Mouse (Mus musculus) stomach, embryonic 16.5 days (tissue): ENCODE measurements around the gene Itpr2. TPM values are rescaled to one million over a fixed set of nuclear protein-coding genes. Genes with fewer than 3 reads are reported as not detected.

Experiments
- ATAC-seq: fragments of 200-750 bp; cut with Nextera tagmentation; 2 replicates; pipeline ENCODE4 v1.8.0; 2017; ENCODE audit warnings: moderate number of reproducible peaks, moderate TSS enrichment; ENCODE audit not compliant: insufficient read depth, low FRiP score
- H3K27ac ChIP-seq: fragments of 300-500 bp; sonication (generic); 2 replicates; pipeline ENCODE4 v1.5.1; 2014; ENCODE audit warnings: low read length
- H3K27me3 ChIP-seq: fragments of 300-500 bp; sonication (generic); 2 replicates; pipeline ENCODE4 v1.6.1; 2014; ENCODE audit warnings: low read length, control low read depth, mixed read lengths; ENCODE audit not compliant: control insufficient read depth, insufficient read depth
- H3K36me3 ChIP-seq: fragments of 300-500 bp; sonication (generic); 2 replicates; pipeline ENCODE4 v1.6.1; 2014; ENCODE audit warnings: low read length; ENCODE audit not compliant: control insufficient read depth, insufficient read depth
- H3K4me1 ChIP-seq: fragments of 300-500 bp; sonication (generic); 2 replicates; pipeline ENCODE4 v1.6.1; 2014; ENCODE audit warnings: low read length, control low read depth, mixed read lengths; ENCODE audit not compliant: control insufficient read depth, insufficient read depth
- H3K4me2 ChIP-seq: fragments of 300-500 bp; sonication (generic); 2 replicates; pipeline ENCODE4 v1.6.1; 2014; ENCODE audit warnings: low read depth, low read length, mixed read lengths
- H3K4me3 ChIP-seq: fragments of 300-500 bp; sonication (generic); replicated peaks from 2 replicates; pipeline ENCODE4 v1.5.1; 2014; ENCODE audit warnings: mild to moderate bottlenecking, low read length
- H3K9ac ChIP-seq: fragments of 300-500 bp; sonication (generic); 2 replicates; pipeline ENCODE4 v1.6.1; 2014; ENCODE audit warnings: low read length
- H3K9me3 ChIP-seq: fragments of 300-500 bp; sonication (generic); replicated peaks from 2 replicates; pipeline ENCODE4 v1.6.1; 2016; ENCODE audit warnings: low read length, control low read depth; ENCODE audit not compliant: control insufficient read depth
- WGBS: fragments of 180-500 bp; shearing (Covaris S2); extraction: QIAGEN DNeasy Blood & Tissue Kit; methylation state at CpG from one replicate; pipeline ENCODE4 v1.1.7; 2014; 5-methylcytosine and 5-hydroxymethylcytosine counted together
- polyA plus RNA-seq: library from polyadenylated mRNA; unstranded; fragments of >200 nt; fragmentation: Nextera tagmentation; extraction: Ambion mirVana; gene quantifications from 2 replicates; pipeline ENCODE4 v1.2.1, GENCODE M21; 2015

The Itpr2 gene
- polyA plus RNA-seq, 1 experiment from 2014 or later = 14.8 TPM

- H3K9ac ChIP-seq = no peak overlapping the region
- H3K9me3 ChIP-seq = no peaks in the 10 kb centered on the region
- H3K36me3 ChIP-seq = no peaks in the 10 kb centered on the region
- no peaks in the 10 kb centered on the region for H3K27me3 ChIP-seq
- no peak overlapping the region for H3K4me3 ChIP-seq
- no peak for ATAC-seq
- H3K4me2 ChIP-seq = no peak overlapping the region
- H3K27ac ChIP-seq = no peak overlapping the region
- H3K4me1 ChIP-seq = no peaks in the 10 kb centered on the region
- 81% methylated on average over 8 of the region's 8 CpGs for WGBS
These were observed 346.8 kb downstream of the Itpr2 start for GRCm38 (mm10) chr6:146155156-146155734.

DNA sequence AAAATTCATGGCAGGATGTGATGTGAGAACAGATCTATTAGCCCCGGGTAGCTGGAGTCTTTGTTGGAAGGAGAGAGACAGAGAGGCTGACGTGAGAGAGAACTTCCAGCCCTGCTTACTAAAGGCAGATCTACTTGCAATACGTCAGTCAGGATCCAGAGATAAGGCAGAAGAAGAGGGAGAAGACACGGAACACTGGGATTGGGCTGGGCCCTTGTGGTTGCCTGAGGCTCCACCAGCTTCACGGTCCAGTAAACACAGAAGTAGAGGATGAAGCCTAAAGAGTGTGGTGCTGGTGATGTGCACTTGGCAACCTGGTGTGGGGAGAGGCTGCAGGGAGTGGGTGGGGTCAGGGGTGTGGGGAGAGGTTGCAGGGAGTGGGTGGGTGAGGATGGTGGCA lies 349.2 kb downstream of the Itpr2 start:
- Histone ChIP-seq H3K27ac (no peak overlapping the region), H3K36me3 (no peaks in the 10 kb centered on the region), H3K27me3 (no peaks in the 10 kb centered on the region), H3K9me3 (no peaks in the 10 kb centered on the region), H3K4me2 (no peak overlapping the region), H3K4me3 (no peak overlapping the region), H3K9ac (no peak overlapping the region), H3K4me1 (no peaks in the 10 kb centered on the region)
- ATAC-seq = no peak
- 62% methylated on average over 5 of the region's 5 CpGs for WGBS

DNA sequence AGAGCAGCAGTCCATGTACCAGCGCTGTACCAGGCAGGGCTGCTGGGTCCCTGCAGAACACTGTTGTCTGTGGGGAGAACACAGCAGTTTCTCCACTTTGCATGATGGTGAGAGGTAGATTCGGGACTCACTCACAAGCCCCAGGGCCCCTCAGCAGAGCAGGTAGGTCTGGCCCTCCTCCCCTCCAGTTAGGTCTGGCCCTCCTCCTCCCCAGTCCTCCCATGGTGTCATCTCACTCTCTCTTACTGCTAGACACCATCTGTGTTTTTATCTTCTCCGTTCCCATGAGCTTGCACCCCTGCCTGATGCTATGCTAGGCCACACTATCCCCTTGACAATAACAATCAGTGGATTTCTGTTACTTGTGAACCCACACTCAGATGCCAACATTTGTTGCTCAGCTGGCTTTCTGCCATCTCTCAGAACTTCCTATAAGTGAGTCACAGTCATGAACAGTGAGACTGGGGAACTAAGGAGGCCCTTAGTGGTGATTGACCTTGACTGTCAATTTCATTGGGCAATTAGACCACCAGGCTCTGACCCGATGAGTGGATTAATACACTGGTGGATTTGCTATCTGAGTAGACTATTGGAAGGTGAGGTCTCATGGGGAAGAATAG lies 360.9 kb downstream of the Itpr2 start:
- 87% methylated on average over 4 of the region's 4 CpGs for WGBS
- Histone ChIP-seq H3K9me3 (peaks cover 2% of the 10 kb centered on the region; the same call in 1 of the 2 replicates), H3K4me2 (no peak overlapping the region), H3K27me3 (no peaks in the 10 kb centered on the region), H3K27ac (no peak overlapping the region), H3K4me3 (no peak overlapping the region), H3K4me1 (no peaks in the 10 kb centered on the region), H3K9ac (no peak overlapping the region), H3K36me3 (peaks cover 2% of the 10 kb centered on the region; the same call in 1 of the 2 replicates)
- ATAC-seq = no peak

- 84% methylated on average over 6 of the region's 6 CpGs for WGBS
- Histone ChIP-seq H3K36me3 (no peaks in the 10 kb centered on the region), H3K9ac (no peak overlapping the region), H3K4me1 (no peaks in the 10 kb centered on the region), H3K27me3 (no peaks in the 10 kb centered on the region), H3K9me3 (no peaks in the 10 kb centered on the region), H3K4me2 (no peak overlapping the region), H3K4me3 (no peak overlapping the region), H3K27ac (no peak overlapping the region)
- ATAC-seq = no peak
These were observed 361.9 kb downstream of the Itpr2 start for GRCm38 (mm10) chr6:146140171-146140570.

GRCm38 (mm10) chr6:146136646-146137045 lies 365.4 kb downstream of the Itpr2 start:
- Histone ChIP-seq H3K4me1 (no peaks in the 10 kb centered on the region), H3K27me3 (no peaks in the 10 kb centered on the region), H3K4me3 (no peak overlapping the region), H3K9ac (no peak overlapping the region), H3K36me3 (no peaks in the 10 kb centered on the region), H3K27ac (no peak overlapping the region), H3K4me2 (no peak overlapping the region), H3K9me3 (no peaks in the 10 kb centered on the region)
- 56% methylated on average over 4 of the region's 4 CpGs for WGBS
- no peak for ATAC-seq

- H3K27me3 ChIP-seq = no peaks in the 10 kb centered on the region
- H3K9ac ChIP-seq = no peak overlapping the region
- WGBS = 47% methylated on average over 7 of the region's 7 CpGs
- H3K4me3 ChIP-seq = no peak overlapping the region
- H3K27ac ChIP-seq = no peak overlapping the region
- no peaks in the 10 kb centered on the region for H3K9me3 ChIP-seq
- H3K4me2 ChIP-seq = no peak overlapping the region
- no peaks in the 10 kb centered on the region for H3K4me1 ChIP-seq
- no peaks in the 10 kb centered on the region for H3K36me3 ChIP-seq
- ATAC-seq = no peak
These were observed 365.8 kb downstream of the Itpr2 start for GRCm38 (mm10) chr6:146136244-146136643.

DNA sequence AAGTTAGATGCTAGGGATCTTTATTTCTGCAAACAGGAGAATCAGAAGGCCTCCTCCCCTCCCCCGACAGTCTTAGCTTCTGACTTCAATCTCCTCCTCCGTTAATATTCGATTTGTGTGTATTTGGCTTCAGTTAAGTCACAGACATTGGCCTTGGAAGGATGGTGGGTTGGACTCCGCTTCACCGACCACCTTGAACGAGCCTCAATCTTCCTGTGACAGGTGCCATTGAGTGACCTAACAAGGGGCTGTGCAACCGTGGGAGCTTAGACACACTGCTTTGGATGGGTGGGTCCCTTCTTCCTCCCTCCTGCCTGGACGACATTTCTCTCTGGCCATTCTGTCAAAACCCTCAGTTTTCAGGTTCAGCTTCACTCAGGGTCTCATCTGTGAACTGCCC lies 366.7 kb downstream of the Itpr2 start:
- H3K4me3 ChIP-seq = no peak overlapping the region
- no peak overlapping the region for H3K9ac ChIP-seq
- no peaks in the 10 kb centered on the region for H3K27me3 ChIP-seq
- no peaks in the 10 kb centered on the region for H3K36me3 ChIP-seq
- H3K9me3 ChIP-seq = no peaks in the 10 kb centered on the region
- no peak for ATAC-seq
- no peak overlapping the region for H3K4me2 ChIP-seq
- H3K27ac ChIP-seq = no peak overlapping the region
- 68% methylated on average over 8 of the region's 8 CpGs for WGBS
- H3K4me1 ChIP-seq = no peaks in the 10 kb centered on the region

- Histone ChIP-seq H3K27ac (no peak overlapping the region), H3K4me1 (no peaks in the 10 kb centered on the region), H3K4me2 (no peak overlapping the region), H3K27me3 (no peaks in the 10 kb centered on the region), H3K36me3 (no peaks in the 10 kb centered on the region), H3K9ac (no peak overlapping the region), H3K9me3 (no peaks in the 10 kb centered on the region), H3K4me3 (no peak overlapping the region)
- no peak for ATAC-seq
- WGBS = 51% methylated on average over 8 of the region's 8 CpGs
These were observed 368.1 kb downstream of the Itpr2 start for GRCm38 (mm10) chr6:146133921-146134320.

- H3K4me1 ChIP-seq = no peaks in the 10 kb centered on the region
- H3K9ac ChIP-seq = no peak overlapping the region
- no peak overlapping the region for H3K4me2 ChIP-seq
- H3K9me3 ChIP-seq = no peaks in the 10 kb centered on the region
- H3K27me3 ChIP-seq = no peaks in the 10 kb centered on the region
- WGBS = 77% methylated on average over 7 of the region's 7 CpGs
- H3K4me3 ChIP-seq = no peak overlapping the region
- H3K36me3 ChIP-seq = no peaks in the 10 kb centered on the region
- no peak for ATAC-seq
- H3K27ac ChIP-seq = no peak overlapping the region
These were observed 373.0 kb downstream of the Itpr2 start for GRCm38 (mm10) chr6:146129066-146129465.
